Mouse (Mus musculus) adrenal gland, postnatal 4 days (tissue): Measurements from ENCODE around the gene B3gnt7. TPM values are rescaled to one million over a fixed set of nuclear protein-coding genes. Genes with fewer than 3 reads are reported as not detected.

Experiments used
- DNase-seq, 2 experiments: peaks; one replicate each; pipeline ENCODE4 v3.0.0; 2021 to 2022; ENCODE audit warnings: low spot score in 2 of 2, mixed read lengths in 2 of 2
- microRNA-seq: library from miRNA; unstranded; fragments of <30 nt; microRNA quantifications from one replicate; pipeline ENCODE4 v1.2.0, GENCODE M21; 2021
- total RNA-seq, 2 experiments: library from RNA; stranded (reverse); gene quantifications; 2 replicates each; pipeline ENCODE4 v1.2.3; 2021

B3gnt7 gene
- total RNA-seq, 2 experiments from 2014 or later, result 0.96 to 2.2 TPM

GRCm38 (mm10) chr1:86343969-86344861, 41.6 kb downstream of the B3gnt7 start:
- no peak for DNase-seq

- no peak for DNase-seq
Measured at GRCm38 (mm10) chr1:86345069-86345468, 42.4 kb downstream of the B3gnt7 start.

- no peak for DNase-seq
Measured at GRCm38 (mm10) chr1:86345956-86346355, 43.3 kb downstream of the B3gnt7 start.

DNA sequence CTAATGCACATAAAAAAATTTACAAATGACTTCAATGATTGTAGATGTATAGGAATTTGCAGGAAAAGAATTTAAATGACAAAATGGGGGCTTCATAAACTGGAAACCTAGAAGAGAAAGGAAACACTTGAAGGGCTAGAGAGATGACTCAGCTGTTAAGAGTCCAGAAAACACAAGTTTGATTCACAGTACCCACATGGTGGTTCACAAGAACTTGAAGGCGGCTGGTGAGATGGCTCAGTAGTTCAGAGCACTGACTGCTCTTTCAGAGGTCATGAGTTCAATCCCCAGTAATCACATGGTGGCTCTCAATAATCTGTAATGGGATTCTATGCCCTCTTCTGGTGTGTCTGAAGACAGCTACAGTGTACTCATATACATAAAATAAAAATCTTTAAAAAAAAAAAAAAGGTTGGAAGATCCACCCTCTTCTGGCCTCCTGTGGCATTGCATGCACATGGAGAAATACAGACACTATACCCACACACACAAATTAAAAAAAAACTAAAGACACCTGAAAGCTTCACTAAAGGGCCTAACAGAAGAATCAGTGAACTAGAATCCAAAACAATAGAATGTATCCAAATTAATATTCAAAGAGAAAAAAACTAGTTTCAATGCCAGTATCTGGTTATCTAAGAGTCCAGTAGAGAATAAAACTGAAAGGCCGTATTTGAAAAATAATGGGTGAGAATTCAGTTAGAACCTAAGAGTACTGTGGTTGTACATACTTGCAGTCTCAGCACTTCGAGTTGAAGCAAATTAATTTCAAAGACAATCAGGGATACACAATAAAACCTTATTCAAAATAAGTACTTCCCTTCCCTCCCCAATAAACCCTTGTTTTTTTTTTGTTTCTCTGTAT, 44.5 kb downstream of the B3gnt7 start:
- no peak for DNase-seq

GRCm38 (mm10) chr1:86347716-86348045, 45.0 kb downstream of the B3gnt7 start:
- DNase-seq, result no peak

DNA sequence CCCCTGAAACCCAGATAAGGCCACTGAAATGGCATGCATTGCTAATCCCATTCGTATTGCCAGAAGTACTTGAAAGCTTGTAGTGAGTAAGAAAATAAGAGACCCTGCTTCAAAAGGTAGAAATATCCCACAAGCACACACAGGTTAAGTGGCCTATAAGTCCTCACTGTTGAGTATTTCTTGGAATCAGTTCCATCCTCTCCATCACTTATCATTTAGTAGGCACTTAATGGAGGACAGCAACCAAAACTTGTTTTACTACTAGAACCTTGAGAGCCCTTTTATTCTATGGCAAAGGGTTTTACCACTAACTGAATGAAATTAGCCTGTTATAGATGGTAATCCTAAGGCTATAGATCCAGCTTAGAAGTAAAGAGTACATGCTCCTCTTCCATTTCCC, 45.5 kb downstream of the B3gnt7 start:
- no peak for DNase-seq

GRCm38 (mm10) chr1:86348801-86349200, 46.2 kb downstream of the B3gnt7 start:
- DNase-seq, result no peak

- DNase-seq, result no peak
Measured at GRCm38 (mm10) chr1:86349201-86349600, 46.6 kb downstream of the B3gnt7 start.

- no peak for DNase-seq
Measured at GRCm38 (mm10) chr1:86349696-86350095, 47.1 kb downstream of the B3gnt7 start.

DNA sequence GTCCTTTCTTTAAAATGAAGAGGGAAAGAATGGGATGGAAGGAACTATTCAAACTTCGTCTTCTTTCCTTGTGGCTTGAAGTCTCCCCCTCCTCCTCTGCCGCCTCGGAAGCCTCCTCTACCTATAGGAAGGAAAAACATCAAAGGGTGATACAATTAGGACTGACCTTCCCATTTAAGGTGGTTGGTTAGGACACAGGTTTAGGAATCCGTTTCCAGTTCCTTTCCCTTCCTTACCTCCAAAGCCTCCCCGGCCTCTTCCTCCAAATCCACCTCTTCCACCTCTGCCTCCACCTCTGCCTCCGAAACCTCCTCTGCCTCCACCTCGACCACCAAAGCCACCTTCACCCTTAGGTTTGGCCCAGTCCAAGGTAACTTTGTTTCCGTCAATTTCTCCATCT, 47.9 kb downstream of the B3gnt7 start:
- DNase-seq, result no peak

DNA sequence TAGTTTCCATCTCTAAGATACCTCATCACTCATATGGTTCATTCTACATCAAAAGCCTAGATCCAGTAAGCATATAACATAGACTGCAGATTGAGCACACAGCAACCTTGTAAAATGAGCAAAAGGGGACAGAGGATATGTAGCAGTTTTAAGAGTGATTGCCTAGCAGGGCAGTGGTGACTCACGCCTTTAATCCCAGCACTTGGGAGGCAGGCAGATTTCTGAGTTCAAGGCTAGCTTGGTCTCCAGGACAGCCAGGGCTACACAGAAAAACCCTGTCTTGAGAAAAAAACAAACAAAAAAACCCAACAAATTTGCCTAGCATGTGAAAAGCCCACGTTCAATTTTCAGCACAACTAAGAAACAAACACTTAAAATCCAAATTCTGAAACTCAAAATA, 51.6 kb downstream of the B3gnt7 start:
- DNase-seq, result no peak

Small RNAs within 50 kb of the gene (microRNA-seq; reads per million reads assigned to microRNA genes)
- 304 reads per million, percentile 60 among the genes with 10 or more reads in this experiment for gene mmu-mir-3535

Other genes with a start within 250 kb of the B3gnt7 start
- 100 to 1,000 TPM; 113 to 114 TPM for gene Psmd1, start 238.4 kb upstream of the B3gnt7 start, total RNA-seq
- gene Htr2b, start 190.9 kb upstream of the B3gnt7 start, total RNA-seq, result under 1 TPM; 0.45 to 0.56 TPM
- 1 to 10 TPM; 4.0 to 4.6 TPM for gene Gm21972, start 169.2 kb upstream of the B3gnt7 start, total RNA-seq
- 10 to 100 TPM; 16.1 to 16.8 TPM for gene Armc9, start 148.1 kb upstream of the B3gnt7 start, total RNA-seq
- 100 to 1,000 TPM; 335 to 347 TPM for gene Ncl, start 56.6 kb downstream of the B3gnt7 start, total RNA-seq
- not detected for gene Nmur1, start 123.4 kb downstream of the B3gnt7 start, total RNA-seq
- gene Tex44, start 123.5 kb downstream of the B3gnt7 start, total RNA-seq, result not detected
- 1,000 to 10,000 TPM; 1,215 to 1,376 TPM for gene Ptma, start 223.9 kb downstream of the B3gnt7 start, total RNA-seq